Mouse (Mus musculus) limb, embryonic 12.5 days (tissue): Measurements from ENCODE around the gene Zbtb17. TPM values are rescaled to one million over a fixed set of nuclear protein-coding genes. Genes with fewer than 3 reads are reported as not detected.
A peak's percentile ranks its signal among the peaks of the same experiment; 100 is the strongest.

Experiments
- ATAC-seq: fragments of 200-750 bp; cut with Nextera tagmentation; 2 replicates; pipeline ENCODE4 v1.8.0; 2017; ENCODE audit warnings: low read depth, moderate TSS enrichment; ENCODE audit not compliant: insufficient number of reproducible peaks, insufficient read depth, low FRiP score, low TSS enrichment
- H3K27ac ChIP-seq: fragments of 300-500 bp; sonication (generic); 2 replicates; pipeline ENCODE4 v1.5.1; 2016; ENCODE audit warnings: mild to moderate bottlenecking, moderate library complexity
- H3K27me3 ChIP-seq: fragments of 300-500 bp; sonication (generic); 2 replicates; pipeline ENCODE4 v1.6.1; 2016; ENCODE audit warnings: mild to moderate bottlenecking, moderate library complexity
- H3K36me3 ChIP-seq: fragments of 300-500 bp; sonication (generic); 2 replicates; pipeline ENCODE4 v1.6.1; 2016; ENCODE audit warnings: mild to moderate bottlenecking, moderate library complexity
- H3K4me1 ChIP-seq: fragments of 300-500 bp; sonication (generic); replicated peaks from 2 replicates; pipeline ENCODE4 v1.6.1; 2016
- H3K4me2 ChIP-seq: fragments of 300-500 bp; sonication (generic); 2 replicates; pipeline ENCODE4 v1.6.1; 2016; ENCODE audit warnings: mild to moderate bottlenecking, moderate library complexity
- H3K4me3 ChIP-seq: fragments of 300-500 bp; sonication (generic); replicated peaks from 2 replicates; pipeline ENCODE4 v1.5.1; 2016; ENCODE audit warnings: mild to moderate bottlenecking
- H3K9ac ChIP-seq: fragments of 300-500 bp; sonication (generic); replicated peaks from 2 replicates; pipeline ENCODE4 v1.6.1; 2016; ENCODE audit warnings: mild to moderate bottlenecking, moderate library complexity
- H3K9me3 ChIP-seq: fragments of 300-500 bp; sonication (generic); 2 replicates; pipeline ENCODE4 v1.6.1; 2016; ENCODE audit warnings: mild to moderate bottlenecking, moderate library complexity
- WGBS: fragments of 180-500 bp; shearing (Covaris S2); methylation state at CpG from one replicate; pipeline ENCODE4 v1.1.7; 2016; 5-methylcytosine and 5-hydroxymethylcytosine counted together
- polyA plus RNA-seq: library from polyadenylated mRNA; unstranded; fragments of >200 nt; fragmentation: Nextera tagmentation; extraction: Ambion mirVana; gene quantifications from 2 replicates; pipeline ENCODE4 v1.2.1, GENCODE M21; 2016

The Zbtb17 gene
- polyA plus RNA-seq, 1 experiment from 2014 or later: 61.1 TPM

DNA sequence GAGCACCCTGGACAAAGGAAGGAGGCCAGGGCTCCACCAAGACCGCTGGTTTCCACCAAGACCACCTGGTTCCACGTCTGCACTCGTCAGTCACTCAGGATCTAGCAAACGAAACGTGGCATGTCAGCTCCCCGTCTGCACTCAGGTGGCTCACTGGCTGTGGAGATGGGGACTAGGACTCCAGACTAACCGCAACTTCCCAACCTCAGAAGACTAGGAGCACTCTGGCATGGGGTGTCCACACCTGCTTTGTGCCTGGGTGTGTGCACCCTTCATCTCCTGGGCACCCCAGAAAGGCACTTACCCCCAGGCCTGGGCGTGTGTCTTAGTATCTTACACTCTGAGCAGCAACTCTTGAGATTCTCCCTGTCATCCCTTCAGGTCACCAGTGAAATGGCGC is 15.3 kb downstream of the Zbtb17 start:
- H3K9ac ChIP-seq: no peak overlapping the region
- H3K4me3 ChIP-seq: no peak overlapping the region
- H3K9me3 ChIP-seq: no peaks in the 10 kb centered on the region
- H3K4me2 ChIP-seq: no peak overlapping the region
- H3K27me3 ChIP-seq: no peaks in the 10 kb centered on the region
- 86% methylated on average over 9 of the region's 9 CpGs for WGBS
- peaks cover 23% of the 10 kb centered on the region for H3K4me1 ChIP-seq
- peaks cover 61% of the 10 kb centered on the region for H3K36me3 ChIP-seq
- no peak overlapping the region for H3K27ac ChIP-seq
- no peak for ATAC-seq

DNA sequence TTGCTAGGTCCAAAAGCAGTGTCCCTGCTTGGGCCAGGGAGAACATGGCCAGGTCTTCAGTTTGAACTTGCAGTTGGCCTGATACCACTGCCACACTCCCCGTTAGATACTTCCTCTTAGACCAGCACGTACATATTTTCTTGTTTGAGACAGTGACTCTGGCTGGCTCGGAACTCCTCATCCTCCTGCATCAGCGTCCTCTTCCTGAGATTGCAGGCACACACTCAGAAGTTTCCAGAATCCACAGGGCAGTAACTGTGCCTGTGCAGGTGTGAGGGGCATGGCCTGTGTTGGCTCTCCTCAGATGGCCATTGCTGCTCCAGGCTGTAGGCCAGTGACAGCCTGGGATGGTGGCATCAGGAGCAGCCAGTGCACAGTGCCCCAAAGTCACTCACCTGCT is 16.0 kb downstream of the Zbtb17 start:
- no peaks in the 10 kb centered on the region for H3K27me3 ChIP-seq
- H3K4me3 ChIP-seq: no peak overlapping the region
- H3K9ac ChIP-seq: no peak overlapping the region
- 93% methylated on average over 4 of the region's 4 CpGs for WGBS
- no peak overlapping the region for H3K4me2 ChIP-seq
- no peak for ATAC-seq
- H3K9me3 ChIP-seq: no peaks in the 10 kb centered on the region
- peaks cover 64% of the 10 kb centered on the region for H3K36me3 ChIP-seq
- H3K4me1 ChIP-seq: peaks cover 18% of the 10 kb centered on the region
- no peak overlapping the region for H3K27ac ChIP-seq

DNA sequence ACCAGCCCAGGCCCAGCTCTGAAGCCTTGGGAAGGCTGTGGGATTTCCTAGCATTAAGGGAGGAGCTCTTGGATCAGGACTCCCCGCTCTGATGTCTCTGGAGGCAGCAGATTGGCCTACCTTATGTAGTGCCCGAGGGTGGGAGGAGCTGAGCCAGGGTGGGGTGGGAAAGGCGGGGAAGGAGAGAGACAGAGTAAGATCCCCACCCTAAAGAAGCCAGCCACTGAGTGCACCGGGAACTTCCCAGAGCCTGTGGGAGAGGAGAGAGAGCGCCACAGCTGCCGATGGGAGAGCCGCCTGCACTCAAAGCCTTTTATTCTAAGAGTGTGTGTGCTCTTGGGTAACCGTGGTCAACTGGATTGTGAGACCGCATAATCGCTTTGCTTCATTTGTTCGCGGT is 16.6 kb downstream of the Zbtb17 start:
- H3K9me3 ChIP-seq: no peaks in the 10 kb centered on the region
- H3K36me3 ChIP-seq: peaks cover 69% of the 10 kb centered on the region
- H3K27me3 ChIP-seq: no peaks in the 10 kb centered on the region
- no peak overlapping the region for H3K9ac ChIP-seq
- no peak overlapping the region for H3K4me2 ChIP-seq
- H3K4me3 ChIP-seq: no peak overlapping the region
- no peak overlapping the region for H3K27ac ChIP-seq
- peaks cover 18% of the 10 kb centered on the region for H3K4me1 ChIP-seq
- ATAC-seq: no peak
- whole genome bisulfite sequencing: 78% methylated on average over 12 of the region's 12 CpGs

DNA sequence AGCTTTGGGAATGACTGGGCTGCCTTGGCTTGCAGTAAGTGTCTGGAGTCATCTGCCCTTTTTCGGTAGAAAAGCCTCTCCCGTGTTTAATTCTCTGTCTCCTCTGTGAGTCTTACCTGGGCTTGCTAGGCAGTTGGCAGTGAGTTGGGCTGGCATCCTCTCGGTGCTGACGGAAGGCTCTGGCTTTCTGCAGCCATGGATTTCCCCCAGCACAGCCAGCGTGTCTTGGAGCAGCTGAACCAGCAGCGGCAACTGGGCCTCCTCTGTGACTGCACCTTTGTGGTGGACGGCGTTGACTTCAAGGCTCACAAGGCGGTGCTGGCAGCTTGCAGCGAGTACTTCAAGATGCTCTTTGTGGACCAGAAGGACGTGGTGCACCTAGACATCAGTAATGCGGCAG is 17.1 kb downstream of the Zbtb17 start:
- Histone ChIP-seq H3K4me1 (peaks cover 18% of the 10 kb centered on the region), H3K27ac (no peak overlapping the region), H3K27me3 (no peaks in the 10 kb centered on the region), H3K36me3 (peaks cover 71% of the 10 kb centered on the region), H3K4me2 (no peak overlapping the region), H3K9ac (no peak overlapping the region), H3K9me3 (no peaks in the 10 kb centered on the region), H3K4me3 (no peak overlapping the region)
- 94% methylated on average over 12 of the region's 12 CpGs for WGBS
- ATAC-seq: no peak

DNA sequence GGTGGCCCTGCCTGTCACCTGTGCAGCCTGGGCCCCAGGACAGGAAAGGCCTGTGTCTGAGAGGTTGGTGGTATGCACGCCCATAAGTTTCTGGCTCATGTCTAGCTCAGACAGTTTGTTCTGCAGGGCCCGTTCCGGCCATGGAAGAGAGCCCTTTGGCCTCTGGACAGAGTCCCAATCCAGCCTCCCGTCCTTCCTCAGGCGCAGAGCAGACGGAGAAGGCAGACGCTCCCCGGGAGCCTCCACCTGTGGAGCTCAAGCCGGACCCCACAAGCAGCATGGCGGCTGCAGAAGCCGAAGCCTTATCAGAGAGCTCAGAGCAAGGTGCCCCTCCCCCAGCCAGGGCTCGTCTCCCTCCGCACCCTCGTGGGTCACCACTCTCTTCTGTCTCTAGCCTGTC is 19.0 kb downstream of the Zbtb17 start:
- peaks cover 90% of the 10 kb centered on the region for H3K36me3 ChIP-seq
- no peak overlapping the region for H3K4me3 ChIP-seq
- WGBS: 86% methylated on average over 14 of the region's 14 CpGs
- no peak overlapping the region for H3K27ac ChIP-seq
- no peak overlapping the region for H3K9ac ChIP-seq
- H3K4me1 ChIP-seq: peaks cover 8% of the 10 kb centered on the region
- no peak for ATAC-seq
- H3K4me2 ChIP-seq: no peak overlapping the region
- H3K27me3 ChIP-seq: no peaks in the 10 kb centered on the region
- no peaks in the 10 kb centered on the region for H3K9me3 ChIP-seq

DNA sequence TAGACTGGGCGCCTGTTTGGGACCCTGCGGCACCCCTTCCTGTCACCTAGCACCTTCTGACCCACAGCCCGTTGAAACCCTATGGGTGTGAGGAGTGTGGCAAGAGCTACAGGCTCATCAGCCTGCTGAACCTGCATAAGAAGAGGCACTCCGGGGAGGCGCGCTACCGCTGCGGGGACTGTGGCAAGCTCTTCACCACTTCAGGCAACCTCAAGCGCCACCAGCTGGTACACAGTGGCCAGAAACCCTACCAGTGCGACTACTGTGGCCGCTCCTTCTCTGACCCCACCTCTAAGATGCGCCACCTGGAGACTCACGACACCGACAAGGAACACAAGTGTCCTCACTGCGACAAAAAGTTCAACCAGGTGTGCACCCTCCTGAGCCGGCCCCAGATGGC is 20.3 kb downstream of the Zbtb17 start:
- no peak overlapping the region for H3K4me3 ChIP-seq
- no peak overlapping the region for H3K4me2 ChIP-seq
- H3K4me1 ChIP-seq: no peaks in the 10 kb centered on the region
- H3K27me3 ChIP-seq: no peaks in the 10 kb centered on the region
- peaks cover 96% of the 10 kb centered on the region for H3K36me3 ChIP-seq
- 77% methylated on average over 16 of the region's 16 CpGs for WGBS
- H3K9ac ChIP-seq: no peak overlapping the region
- no peaks in the 10 kb centered on the region for H3K9me3 ChIP-seq
- no peak overlapping the region for H3K27ac ChIP-seq
- no peak for ATAC-seq

DNA sequence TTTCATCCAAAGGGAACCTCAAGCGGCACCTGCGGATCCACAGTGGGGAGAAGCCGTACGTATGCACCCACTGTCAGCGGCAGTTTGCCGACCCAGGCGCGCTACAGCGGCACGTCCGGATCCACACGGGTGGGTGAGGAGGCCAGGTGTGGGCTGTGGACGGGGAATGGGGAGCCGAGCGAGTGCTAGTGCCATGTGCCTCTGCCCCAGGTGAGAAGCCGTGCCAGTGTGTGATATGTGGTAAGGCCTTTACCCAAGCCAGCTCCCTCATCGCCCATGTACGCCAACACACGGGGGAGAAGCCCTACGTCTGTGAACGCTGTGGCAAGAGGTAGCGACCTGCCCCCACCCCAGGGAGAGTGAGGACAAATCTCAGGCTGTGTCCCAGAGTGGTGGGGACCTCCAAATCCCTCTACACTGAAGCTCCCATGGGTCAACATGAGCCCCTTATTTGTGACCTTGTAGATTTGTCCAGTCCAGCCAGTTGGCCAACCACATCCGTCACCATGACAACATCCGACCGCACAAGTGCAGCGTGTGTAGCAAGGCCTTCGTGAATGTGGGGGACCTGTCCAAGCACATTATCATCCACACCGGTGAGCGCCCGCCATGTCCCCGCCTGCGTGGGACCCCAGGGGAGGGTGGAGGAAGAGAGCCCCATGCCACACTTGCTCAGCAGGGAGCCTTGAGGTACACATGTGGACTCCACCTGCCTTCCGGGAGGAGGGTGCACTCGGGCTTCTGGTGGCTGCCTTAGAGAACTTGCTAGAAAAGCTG is 21.2 kb downstream of the Zbtb17 start:
- ATAC-seq: no peak
- Histone ChIP-seq H3K36me3 (peaks cover 96% of the 10 kb centered on the region), H3K27ac (no peak overlapping the region), H3K27me3 (no peaks in the 10 kb centered on the region), H3K9ac (no peak overlapping the region), H3K9me3 (no peaks in the 10 kb centered on the region), H3K4me3 (no peak overlapping the region), H3K4me1 (no peaks in the 10 kb centered on the region), H3K4me2 (no peak overlapping the region)
- 94% methylated on average over 34 of the region's 34 CpGs for WGBS

DNA sequence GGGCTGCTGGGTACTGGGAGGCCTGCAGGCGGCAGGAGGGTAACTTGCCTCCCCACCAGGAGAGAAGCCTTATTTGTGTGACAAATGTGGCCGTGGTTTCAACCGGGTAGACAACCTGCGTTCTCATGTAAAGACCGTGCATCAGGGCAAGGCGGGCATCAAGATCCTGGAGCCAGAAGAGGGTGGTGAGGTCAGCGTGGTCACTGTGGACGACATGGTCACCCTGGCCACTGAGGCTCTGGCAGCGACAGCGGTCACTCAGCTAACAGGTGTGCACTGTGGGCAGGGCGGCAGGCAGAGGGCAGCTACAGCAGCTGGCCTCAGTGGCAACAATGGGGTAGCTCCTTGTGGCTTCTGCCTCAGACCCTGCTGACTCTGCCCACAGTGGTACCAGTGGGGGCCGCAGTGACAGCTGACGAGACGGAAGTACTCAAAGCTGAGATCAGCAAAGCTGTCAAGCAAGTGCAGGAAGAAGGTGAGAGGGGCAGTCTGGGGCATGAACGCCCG is 21.9 kb downstream of the Zbtb17 start:
- no peak overlapping the region for H3K9ac ChIP-seq
- no peaks in the 10 kb centered on the region for H3K9me3 ChIP-seq
- no peaks in the 10 kb centered on the region for H3K4me1 ChIP-seq
- H3K4me2 ChIP-seq: no peak overlapping the region
- no peak overlapping the region for H3K27ac ChIP-seq
- no peak for ATAC-seq
- H3K4me3 ChIP-seq: no peak overlapping the region
- peaks cover 100% of the 10 kb centered on the region for H3K36me3 ChIP-seq
- H3K27me3 ChIP-seq: no peaks in the 10 kb centered on the region
- 92% methylated on average over 16 of the region's 16 CpGs for WGBS

DNA sequence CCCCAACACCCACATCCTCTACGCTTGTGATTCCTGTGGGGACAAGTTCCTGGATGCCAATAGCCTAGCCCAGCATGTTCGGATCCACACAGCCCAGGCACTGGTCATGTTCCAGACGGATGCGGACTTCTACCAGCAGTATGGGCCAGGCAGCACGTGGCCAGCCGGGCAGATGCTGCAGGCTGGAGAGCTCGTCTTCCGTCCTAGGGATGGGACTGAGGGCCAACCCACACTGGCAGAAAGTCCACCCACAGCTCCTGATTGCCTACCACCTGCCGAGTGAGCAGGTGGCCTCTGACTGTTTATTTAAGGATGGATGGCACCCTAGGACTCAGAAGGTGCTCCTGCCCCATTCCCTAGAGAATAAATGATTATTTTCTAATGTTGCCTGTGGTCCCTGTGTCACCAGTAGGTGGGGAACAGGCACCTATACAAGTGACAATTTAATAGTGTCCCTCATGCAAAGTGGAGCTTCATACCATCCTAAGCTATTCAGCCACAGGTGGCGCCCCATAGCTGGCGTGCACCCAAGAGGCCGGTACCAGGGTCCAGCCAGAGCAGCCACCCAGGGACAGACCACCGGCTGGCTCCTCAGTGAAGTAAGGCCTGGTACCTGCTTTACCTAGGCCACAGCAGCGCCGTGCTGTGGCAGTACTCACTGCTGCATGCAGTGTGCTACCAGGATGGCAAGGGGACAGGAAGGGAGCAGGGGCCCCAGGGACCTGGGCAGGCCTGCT is 22.6 kb downstream of the Zbtb17 start:
- H3K36me3 ChIP-seq: peaks cover 100% of the 10 kb centered on the region
- no peak for ATAC-seq
- H3K27ac ChIP-seq: 0 out of 2 replicates have a peak overlapping the region, but pooled peaks have one; percentile 7
- no peaks in the 10 kb centered on the region for H3K9me3 ChIP-seq
- H3K27me3 ChIP-seq: no peaks in the 10 kb centered on the region
- H3K4me3 ChIP-seq: no peak overlapping the region
- H3K9ac ChIP-seq: no peak overlapping the region
- no peak overlapping the region for H3K4me2 ChIP-seq
- no peaks in the 10 kb centered on the region for H3K4me1 ChIP-seq
- 88% methylated on average over 15 of the region's 15 CpGs for WGBS

DNA sequence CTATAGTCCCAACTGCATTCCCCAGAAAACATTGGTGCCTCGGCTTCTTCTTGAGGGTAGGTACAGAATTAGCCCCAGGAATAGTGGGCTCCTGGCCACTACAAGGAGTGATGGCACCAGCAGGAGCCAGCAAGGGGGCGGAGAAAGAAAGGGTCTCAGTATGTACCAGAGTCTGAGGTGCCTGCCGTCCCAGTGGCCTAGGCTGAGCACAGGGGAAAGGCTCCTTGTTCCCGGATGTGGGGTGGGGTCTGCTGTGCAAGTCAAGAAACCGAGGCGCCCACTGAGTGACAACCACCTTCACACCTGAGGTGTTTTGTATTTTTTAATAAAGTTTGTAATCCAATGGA is 23.1 kb downstream of the Zbtb17 start:
- H3K4me1 ChIP-seq: no peaks in the 10 kb centered on the region
- WGBS: 88% methylated on average over 6 of the region's 6 CpGs
- H3K4me3 ChIP-seq: no peak overlapping the region
- 0 out of 2 replicates have a peak overlapping the region, but pooled peaks have one; percentile 7 for H3K27ac ChIP-seq
- H3K27me3 ChIP-seq: no peaks in the 10 kb centered on the region
- no peaks in the 10 kb centered on the region for H3K9me3 ChIP-seq
- H3K36me3 ChIP-seq: peaks cover 100% of the 10 kb centered on the region
- no peak overlapping the region for H3K9ac ChIP-seq
- H3K4me2 ChIP-seq: no peak overlapping the region
- no peak for ATAC-seq

DNA sequence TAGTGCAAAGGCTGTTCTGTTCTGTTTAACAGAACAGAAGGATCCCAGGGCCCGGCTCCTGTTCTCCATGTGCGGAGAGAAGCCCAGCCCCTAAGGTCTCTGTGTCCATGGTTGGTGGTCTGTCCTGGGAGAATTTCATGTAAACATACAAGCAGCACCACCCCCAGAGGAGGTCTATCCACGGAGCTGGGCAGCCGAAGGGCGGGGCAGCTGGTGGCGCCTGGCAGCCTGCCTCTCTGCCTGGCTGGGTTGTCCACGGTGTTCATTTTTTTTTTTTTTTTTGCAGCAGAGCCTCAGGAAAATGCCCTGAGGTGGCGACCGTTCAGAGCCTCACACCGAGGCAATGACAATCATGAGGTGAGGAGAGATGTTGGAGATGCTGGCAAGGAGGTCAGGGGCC is 24.1 kb downstream of the Zbtb17 start:
- H3K9me3 ChIP-seq: no peaks in the 10 kb centered on the region
- no peaks in the 10 kb centered on the region for H3K4me1 ChIP-seq
- ATAC-seq: no peak
- no peak overlapping the region for H3K9ac ChIP-seq
- WGBS: 71% methylated on average over 10 of the region's 10 CpGs
- H3K4me3 ChIP-seq: no peak overlapping the region
- no peak overlapping the region for H3K4me2 ChIP-seq
- no peak overlapping the region for H3K27ac ChIP-seq
- peaks cover 100% of the 10 kb centered on the region for H3K36me3 ChIP-seq
- H3K27me3 ChIP-seq: no peaks in the 10 kb centered on the region
